Mouse (Mus musculus) cerebellum, postnatal 14 days (tissue): ENCODE results near the gene Tmem150c.

Experiments
- DNase-seq, 2 experiments: peaks; one replicate each; pipeline ENCODE4 v3.0.0; 2021; ENCODE audit warnings: mixed read lengths in 2 of 2

Gene Tmem150c

DNA sequence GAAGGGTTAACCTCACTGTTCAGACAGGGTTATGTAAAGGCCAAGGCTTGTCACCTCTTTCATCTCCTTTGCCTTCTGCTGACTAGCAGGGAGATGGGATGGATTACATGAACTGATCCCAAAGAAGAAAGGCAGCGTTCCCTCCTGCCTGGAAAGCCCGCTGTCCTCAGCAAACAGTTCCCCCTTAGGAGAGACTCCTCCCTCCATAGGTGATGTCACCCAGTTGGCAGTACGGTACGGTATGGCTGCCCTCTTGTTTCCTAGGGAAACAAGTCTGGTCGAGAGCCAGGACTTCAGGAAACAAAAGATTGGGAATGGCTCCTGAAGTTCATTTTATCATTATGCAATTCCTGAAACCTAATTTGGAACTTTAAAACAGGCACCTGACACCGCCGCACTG is 111.7 kb downstream of the Tmem150c start:
- peak in 1 of 2 experiments; percentile 39 for DNase-seq

DNA sequence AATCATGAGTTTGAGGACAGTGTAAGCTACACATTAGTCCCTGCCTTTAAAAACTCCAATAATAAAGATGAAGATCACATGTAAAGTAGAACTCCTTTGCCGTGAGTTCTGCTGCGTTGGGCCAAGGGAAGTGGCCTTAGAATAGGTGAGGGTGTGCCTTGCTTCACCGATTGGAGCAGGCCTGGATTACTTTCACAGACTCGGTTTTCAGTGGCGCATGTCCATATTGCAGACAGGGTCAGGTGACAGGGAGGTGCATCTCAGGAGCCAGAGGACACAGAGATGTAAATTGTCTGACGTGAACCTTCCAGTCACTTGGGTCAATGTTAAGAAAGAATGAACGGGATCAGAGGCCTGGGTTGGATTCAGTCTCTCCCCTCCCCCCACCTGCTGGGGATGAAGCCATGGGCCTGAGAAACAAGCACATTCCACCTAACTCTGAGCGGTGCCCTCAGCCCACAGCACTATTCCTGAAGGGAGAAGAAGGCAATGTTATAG is 112.4 kb downstream of the Tmem150c start:
- no peak for DNase-seq

DNA sequence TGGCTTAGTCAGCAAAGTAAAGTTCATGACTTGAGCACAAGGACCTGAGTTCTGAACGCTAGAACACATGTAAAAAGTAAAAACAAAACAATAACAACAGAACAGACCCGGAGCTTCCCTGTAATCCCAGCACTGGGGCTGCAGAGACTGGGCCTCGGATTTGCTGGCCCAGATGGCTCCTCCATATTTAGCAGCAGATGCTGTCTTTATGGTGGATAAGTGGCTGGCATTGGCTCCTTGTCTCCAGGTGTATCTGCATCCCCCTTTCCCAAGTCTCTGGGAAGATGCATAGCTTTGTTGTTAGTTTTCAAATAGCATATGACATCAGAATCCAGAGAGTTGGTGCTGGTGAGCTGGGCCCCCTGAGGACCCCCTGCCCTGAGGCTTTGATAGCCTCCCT is 113.5 kb downstream of the Tmem150c start:
- DNase-seq = no peak

DNA sequence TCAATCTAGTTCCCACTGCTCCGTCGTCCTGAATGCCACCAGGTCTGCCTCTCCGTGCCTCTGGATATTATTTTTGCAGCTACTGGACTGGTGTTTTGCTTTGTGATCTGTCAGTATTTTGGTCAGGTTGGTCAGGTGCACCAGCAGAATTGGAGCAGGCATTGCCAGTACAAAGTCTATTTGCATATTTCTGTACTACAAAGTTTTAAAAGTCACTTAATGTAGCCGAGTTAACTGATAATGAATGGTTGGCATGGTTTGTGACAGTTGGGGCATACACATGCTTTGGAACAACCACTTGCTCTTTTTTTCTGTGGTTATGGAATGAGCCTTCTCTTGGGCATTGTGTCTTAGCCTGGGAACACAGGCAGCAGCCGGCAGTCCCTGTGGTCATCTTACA is 115.0 kb downstream of the Tmem150c start:
- no peak for DNase-seq

- DNase-seq = no peak
Measured at GRCm38 (mm10) chr5:100044030-100044429, 115.6 kb downstream of the Tmem150c start.

DNA sequence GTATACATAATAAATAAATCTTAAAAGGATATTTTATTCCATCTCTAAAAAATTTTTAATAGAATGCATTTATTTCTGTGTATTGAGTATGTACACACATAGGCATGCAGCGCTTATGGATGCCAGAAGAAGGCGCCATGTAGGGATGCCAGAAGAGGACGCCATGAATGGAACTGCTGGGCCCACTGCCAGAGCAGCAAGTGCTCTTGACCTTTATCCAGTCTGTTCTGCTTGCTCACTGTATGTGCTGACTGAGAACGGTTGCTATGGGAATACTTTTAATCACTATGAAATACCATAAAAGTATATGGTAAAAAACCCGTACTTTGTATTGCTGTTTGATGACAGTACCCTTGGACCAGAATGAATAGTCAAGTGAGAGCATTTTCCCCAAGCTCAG is 116.2 kb downstream of the Tmem150c start:
- peak; percentile 80 to 86 for DNase-seq

DNA sequence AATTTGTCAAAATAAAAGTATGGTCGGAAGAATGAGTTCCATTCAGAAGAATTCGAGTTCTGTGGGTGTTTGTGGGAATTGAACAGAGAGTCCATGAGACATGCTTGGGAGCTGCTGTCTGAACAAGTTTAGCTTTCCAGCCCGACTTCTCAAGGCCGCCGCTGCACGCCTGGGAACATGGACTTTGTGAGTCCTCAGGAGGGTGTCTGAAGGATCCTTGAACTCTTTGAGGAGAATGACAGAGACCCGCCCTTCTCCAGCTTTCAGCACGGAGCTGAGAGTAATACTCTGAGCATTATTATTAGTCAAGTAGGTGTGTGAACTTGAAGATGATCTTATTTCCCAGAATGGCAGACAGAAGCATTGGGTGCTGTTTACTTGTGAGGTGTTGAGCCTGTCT is 117.1 kb downstream of the Tmem150c start:
- no peak for DNase-seq

DNA sequence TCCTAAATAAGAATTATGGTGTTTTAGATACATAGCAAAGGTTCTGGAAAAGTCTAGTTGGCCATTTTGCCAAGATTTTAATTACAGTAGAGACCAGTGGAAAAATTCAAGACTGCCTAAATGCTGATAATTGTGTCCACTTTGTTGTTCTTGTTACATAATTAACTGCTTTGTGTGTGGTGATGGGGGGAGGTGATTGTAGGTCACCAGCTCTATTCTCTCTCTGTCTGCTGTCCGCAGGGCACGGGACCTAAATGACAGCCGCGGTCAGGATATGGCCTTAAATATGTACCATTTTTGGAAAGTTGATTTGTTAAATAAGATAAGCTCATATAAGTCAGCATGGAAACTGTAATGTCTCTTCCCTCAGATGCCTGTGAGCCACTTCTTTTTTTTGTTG is 118.3 kb downstream of the Tmem150c start:
- DNase-seq = no peak

- DNase-seq = peak in 1 of 2 experiments; percentile 60
Measured at GRCm38 (mm10) chr5:100040281-100040784, 119.3 kb downstream of the Tmem150c start.

DNA sequence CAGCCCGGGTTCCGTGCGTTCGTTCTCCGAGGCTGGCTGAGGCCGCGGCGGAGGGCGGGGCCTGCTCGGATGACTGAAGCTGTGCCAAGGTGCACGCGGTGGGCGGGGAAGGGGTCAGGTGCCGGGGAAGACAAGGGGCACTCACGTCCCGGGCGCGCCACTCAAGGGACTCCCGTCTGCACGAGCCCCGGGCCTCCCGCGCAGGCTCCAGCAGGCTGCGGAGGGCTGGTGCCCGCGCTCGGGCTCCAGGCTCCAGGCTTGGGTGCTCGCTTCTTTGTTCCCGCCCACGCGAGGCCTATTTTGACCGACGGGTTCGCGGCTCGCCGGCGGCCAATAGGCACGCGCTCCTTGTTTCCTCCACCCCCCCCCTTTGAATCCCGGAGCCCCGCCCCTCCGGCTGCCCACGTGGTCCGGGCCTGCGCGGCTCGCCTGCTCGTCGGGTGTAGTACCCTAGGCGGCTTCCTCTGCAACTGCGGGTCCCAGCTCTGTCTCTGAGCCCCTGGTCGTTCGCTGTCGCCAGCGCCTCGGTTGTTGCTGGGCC is 119.9 kb downstream of the Tmem150c start, which contains the start of the genes Hnrnpdl and Enoph1:
Gene Hnrnpdl, minus strand, starts transcription at position 63 of the 541 bp plus-strand sequence.
Gene Enoph1, plus strand, starts transcription at position 384 of the 541 bp plus-strand sequence.
- peak; percentile 95 for DNase-seq

DNA sequence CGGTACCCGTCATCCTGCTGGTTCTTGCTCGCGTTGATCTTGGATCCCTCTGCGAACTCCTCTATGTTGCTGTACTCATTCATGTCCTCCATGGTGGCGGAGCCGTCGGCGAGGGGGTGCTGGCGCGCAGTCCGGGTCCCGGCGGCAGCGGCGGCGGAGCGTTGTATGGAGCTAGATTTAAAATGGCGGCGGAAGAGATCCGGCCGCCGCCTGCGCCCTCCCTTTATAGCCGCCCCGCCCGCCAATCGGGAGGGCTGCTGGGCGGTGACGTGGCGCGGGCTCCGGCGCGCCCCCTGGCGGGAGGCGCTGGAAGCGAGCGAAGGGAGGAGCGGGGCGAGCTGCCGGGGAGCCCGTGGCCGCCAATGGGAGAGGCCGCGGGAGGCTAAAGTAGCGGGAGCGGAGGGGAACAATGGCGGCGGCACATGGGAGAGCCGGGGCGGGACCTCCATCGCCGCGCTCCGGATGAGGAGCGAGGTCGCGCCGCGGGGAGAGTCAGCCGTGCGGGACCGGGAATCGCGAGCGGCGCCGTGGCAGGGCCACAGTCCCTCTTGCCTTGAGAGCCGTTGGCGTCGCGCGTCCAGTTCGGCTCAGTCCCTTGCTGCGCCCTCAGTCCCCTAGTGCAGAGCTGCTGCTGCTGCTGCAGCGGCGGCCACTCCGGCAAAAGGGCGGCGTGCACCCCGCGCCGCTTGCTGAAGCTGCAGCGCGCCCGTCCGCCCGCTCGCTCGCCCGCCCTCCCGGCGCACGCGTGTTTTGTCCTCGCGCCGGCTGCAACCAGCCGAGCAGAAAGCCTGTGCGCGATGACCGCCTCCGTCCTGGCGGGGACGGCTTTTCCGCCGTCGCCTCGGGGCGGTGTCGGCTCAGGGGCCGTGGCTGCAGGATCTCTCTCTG is 120.7 kb downstream of the Tmem150c start:
- DNase-seq = peak; percentile 97 to 99

- DNase-seq = peak; percentile 91 to 96
Measured at GRCm38 (mm10) chr5:100037965-100038713, 121.5 kb downstream of the Tmem150c start.

- no peak for DNase-seq
Measured at GRCm38 (mm10) chr5:100036681-100037080, 122.9 kb downstream of the Tmem150c start.

- DNase-seq = peak in 1 of 2 experiments; percentile 49
Measured at GRCm38 (mm10) chr5:100035950-100036349, 123.7 kb downstream of the Tmem150c start.

GRCm38 (mm10) chr5:100032646-100033045 is 127.0 kb downstream of the Tmem150c start:
- no peak for DNase-seq

GRCm38 (mm10) chr5:100032107-100032506 is 127.5 kb downstream of the Tmem150c start:
- no peak for DNase-seq

GRCm38 (mm10) chr5:100030069-100030468 is 129.5 kb downstream of the Tmem150c start:
- no peak for DNase-seq
